In genomic region chr3:53761514-53762075, GRCm38 (mm10) we compare ENCODE assay signal across 11 mouse cellular contexts.
DNase-seq lines count a peak whose midpoint lies in the region; ATAC-seq lines count a peak whose summit lies in the region.
"Had no signal": no experiment of that assay in that cellular context is flagged by ENCODE, and none has a peak within 500 bp of the region (broad histone marks: within the 10 kb centered on the region; RNA-seq: fewer than 3 reads in every experiment).

No protein-coding gene starts in this region.

- 25% methylated on average over 11 of the region's 11 CpGs for WGBS in hindbrain, embryonic 12.5 days
- 80% methylated on average over 11 of the region's 11 CpGs for WGBS in intestine, embryonic 15.5 days

- no peaks in the 10 kb centered on the region for H3K9me3 ChIP-seq in hindbrain, embryonic 12.5 days (replicated peaks)
- H3K9me3 ChIP-seq in intestine, embryonic 15.5 days, result no peaks in the 10 kb centered on the region
- H3K9me3 ChIP-seq: heart, embryonic 13.5 days had no signal

- DNase-seq in cerebellum, postnatal 25 days, result peak; percentile 3 to 4
- peak; percentile 33 for DNase-seq in embryo, embryonic 9.5 days (ENCODE audit: extremely low spot score)
- peak; percentile 17 for DNase-seq in neural tube, embryonic 10.5 days (ENCODE audit: extremely low spot score, low spot score)
- DNase-seq in spleen, postnatal 4 days (ENCODE audit: low spot score in 2 of 2), result no peak
- DNase-seq in heart, adult 11 months, result no peak
- DNase-seq: liver had no signal

- H3K9ac ChIP-seq in hindbrain, embryonic 12.5 days, result no peak overlapping the region
- H3K9ac ChIP-seq in intestine, embryonic 15.5 days, result no peak overlapping the region
- H3K9ac ChIP-seq: heart, embryonic 13.5 days had no signal

- ATAC-seq in cerebellum, adult (ENCODE audit: insufficient number of reproducible peaks, low FRiP score, low TSS enrichment), result no peak
- ATAC-seq in hindbrain, embryonic 12.5 days (ENCODE audit: low FRiP score), result peak; percentile 68
- ATAC-seq in intestine, embryonic 15.5 days, result no peak

- peaks cover 5% of the 10 kb centered on the region; the same call in 1 of the 2 replicates for H3K4me1 ChIP-seq in hindbrain, embryonic 12.5 days
- no peaks in the 10 kb centered on the region for H3K4me1 ChIP-seq in intestine, embryonic 15.5 days (replicated peaks)
- H3K4me1 ChIP-seq: heart, embryonic 13.5 days had no signal

- H3K4me2 ChIP-seq in hindbrain, embryonic 12.5 days (replicated peaks), result peak overlapping the region; percentile 29; the same call in 1 of the 2 replicates
- no peak overlapping the region for H3K4me2 ChIP-seq in intestine, embryonic 15.5 days (replicated peaks)
- H3K4me2 ChIP-seq: heart, embryonic 13.5 days had no signal

- H3K36me3 ChIP-seq in hindbrain, embryonic 12.5 days, result no peaks in the 10 kb centered on the region
- H3K36me3 ChIP-seq in intestine, embryonic 15.5 days, result no peaks in the 10 kb centered on the region
- H3K36me3 ChIP-seq: heart, embryonic 13.5 days had no signal

- no peaks in the 10 kb centered on the region for H3K27me3 ChIP-seq in hindbrain, embryonic 12.5 days
- H3K27me3 ChIP-seq in intestine, embryonic 15.5 days (replicated peaks), result no peaks in the 10 kb centered on the region
- H3K27me3 ChIP-seq: heart, embryonic 13.5 days had no signal

- no peak overlapping the region for H3K27ac ChIP-seq in hindbrain, embryonic 12.5 days
- H3K27ac ChIP-seq in intestine, embryonic 15.5 days, result no peak overlapping the region
- H3K27ac ChIP-seq: heart, embryonic 13.5 days; kidney, postnatal 0 days had no signal

- no peak overlapping the region for H3K4me3 ChIP-seq in hindbrain, embryonic 12.5 days
- no peak overlapping the region for H3K4me3 ChIP-seq in intestine, embryonic 15.5 days (replicated peaks)
- H3K4me3 ChIP-seq: heart, embryonic 13.5 days had no signal

Comparison
In these comparisons a context has a peak if more than half of its experiments do, and no peak if none do; other contexts are left out.
1. DNase-seq: peak in cerebellum, postnatal 25 days (2 of 2), embryo, embryonic 9.5 days (single experiment) and neural tube, embryonic 10.5 days (single experiment); none in spleen, postnatal 4 days (0 of 2) and heart, adult 11 months (single experiment).